Mouse (Mus musculus) erythroblast, embryonic 14.5 days (primary cell): ENCODE measurements around the gene Rad51. TPM values are rescaled to one million over a fixed set of nuclear protein-coding genes. Genes with fewer than 3 reads are reported as not detected.
A peak's percentile ranks its signal among the peaks of the same experiment; 100 is the strongest.

Source experiments
- H3K27me3 ChIP-seq: 2 replicates; pipeline ENCODE4 v1.6.1; 2012; ENCODE audit warnings: inconsistent platforms; ENCODE audit not compliant: control insufficient read depth
- H3K36me3 ChIP-seq: 2 replicates; pipeline ENCODE4 v1.6.1; 2012; ENCODE audit warnings: mild to moderate bottlenecking, inconsistent platforms; ENCODE audit not compliant: control insufficient read depth
- H3K4me1 ChIP-seq: 2 replicates; pipeline ENCODE4 v1.6.1; 2012; ENCODE audit warnings: inconsistent platforms; ENCODE audit not compliant: control insufficient read depth
- H3K4me3 ChIP-seq: replicated peaks from 2 replicates; pipeline ENCODE3; 2012; ENCODE audit warnings: moderate library complexity, mild to moderate bottlenecking, inconsistent platforms
- H3K9me3 ChIP-seq: 2 replicates; pipeline ENCODE4 v1.6.1; 2012; ENCODE audit warnings: low read length, inconsistent platforms, mixed read lengths; ENCODE audit not compliant: control insufficient read depth
- GATA1 ChIP-seq: IDR thresholded peaks from 2 replicates; pipeline ENCODE4 v1.6.1; 2012; ENCODE audit warnings: low read length, inconsistent platforms, mixed read lengths
- TAL1 ChIP-seq: IDR thresholded peaks from 3 replicates; pipeline ENCODE4 v1.6.1; 2012; ENCODE audit warnings: low read length, inconsistent platforms, mixed read lengths
- polyA plus RNA-seq: library from polyadenylated mRNA; stranded (reverse); fragments of >175 nt; gene quantifications from 2 replicates; pipeline ENCODE4 v1.2.3, GENCODE M21; 2012

Rad51 gene
- polyA plus RNA-seq, 1 experiment, result 4.3 TPM

DNA sequence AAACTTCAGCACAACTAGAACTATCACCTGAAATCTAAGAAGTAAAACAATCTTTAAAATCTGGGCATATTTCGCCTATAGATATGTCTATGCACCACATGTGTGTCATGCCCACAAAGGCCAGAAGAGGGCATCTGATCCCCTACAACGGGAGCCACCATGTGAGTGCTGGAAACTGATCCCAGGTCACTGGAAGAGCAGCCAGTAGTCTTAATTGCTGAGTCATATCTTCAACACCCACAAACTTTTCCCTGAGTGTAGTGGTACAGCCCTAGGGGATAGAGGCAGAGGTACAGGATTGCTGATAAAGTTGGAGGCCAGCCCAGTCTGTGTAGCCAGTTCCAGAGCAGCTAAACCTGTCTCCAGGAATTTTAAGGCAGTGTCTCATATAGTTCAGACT lies 32.6 kb downstream of the Rad51 start:
- Histone ChIP-seq H3K4me3 (no peak overlapping the region), H3K27me3 (no peaks in the 10 kb centered on the region), H3K9me3 (peaks cover 9% of the 10 kb centered on the region), H3K4me1 (peaks cover 15% of the 10 kb centered on the region), H3K36me3 (peaks cover 99% of the 10 kb centered on the region)
- TF ChIP-seq TAL1 (no peak), GATA1 (no peak)

DNA sequence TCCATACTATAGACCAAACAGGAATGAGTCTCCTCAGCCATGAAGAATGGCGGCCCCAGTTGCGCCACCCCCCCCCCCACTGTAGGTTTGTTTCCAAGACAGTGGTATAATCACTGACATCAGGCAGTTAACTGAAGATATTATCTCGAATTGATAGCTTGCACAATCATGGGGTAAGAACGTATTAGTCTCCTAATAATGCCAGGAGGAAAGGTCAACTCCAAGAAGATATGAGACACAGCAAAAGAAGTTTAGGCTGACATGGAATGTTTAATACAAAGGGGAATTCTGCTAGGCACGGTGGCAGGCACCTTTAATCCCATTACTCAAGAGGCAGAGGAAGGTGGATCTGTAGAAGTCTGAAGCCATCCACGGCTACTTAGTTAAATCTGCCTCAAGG lies 33.8 kb downstream of the Rad51 start:
- no peak for TF ChIP-seq GATA1
- TF ChIP-seq TAL1, result no peak

GRCm38 (mm10) chr2:119147160-119147678 lies 34.6 kb downstream of the Rad51 start:
- Histone ChIP-seq H3K36me3 (peaks cover 99% of the 10 kb centered on the region), H3K9me3 (peaks cover 9% of the 10 kb centered on the region), H3K4me3 (no peak overlapping the region), H3K4me1 (peaks cover 27% of the 10 kb centered on the region), H3K27me3 (no peaks in the 10 kb centered on the region)
- TF ChIP-seq TAL1 (no peak), GATA1 (no peak)

More for the DNA sequence above, 33.8 kb downstream of the Rad51 start:
- H3K4me1 ChIP-seq, result peaks cover 20% of the 10 kb centered on the region
- no peaks in the 10 kb centered on the region for H3K27me3 ChIP-seq
- no peak overlapping the region for H3K4me3 ChIP-seq
- peaks cover 9% of the 10 kb centered on the region for H3K9me3 ChIP-seq
- H3K36me3 ChIP-seq, result peaks cover 99% of the 10 kb centered on the region

- Histone ChIP-seq H3K4me1 (peaks cover 33% of the 10 kb centered on the region), H3K4me3 (no peak overlapping the region), H3K9me3 (peaks cover 9% of the 10 kb centered on the region), H3K36me3 (peaks cover 99% of the 10 kb centered on the region), H3K27me3 (no peaks in the 10 kb centered on the region)
- TF ChIP-seq TAL1 (no peak), GATA1 (no peak)
Measured at GRCm38 (mm10) chr2:119147775-119148174, 35.2 kb downstream of the Rad51 start.

GRCm38 (mm10) chr2:119152255-119152654 lies 39.7 kb downstream of the Rad51 start:
- peaks cover 66% of the 10 kb centered on the region for H3K4me1 ChIP-seq
- no peak overlapping the region for H3K4me3 ChIP-seq
- no peaks in the 10 kb centered on the region for H3K9me3 ChIP-seq
- peaks cover 76% of the 10 kb centered on the region for H3K36me3 ChIP-seq
- TF ChIP-seq GATA1 (peak; percentile 63), TAL1 (no peak)
- no peaks in the 10 kb centered on the region for H3K27me3 ChIP-seq

- Histone ChIP-seq H3K36me3 (peaks cover 52% of the 10 kb centered on the region), H3K4me3 (peak overlapping the region; percentile 79)
Measured at GRCm38 (mm10) chr2:119154683-119155082, 42.1 kb downstream of the Rad51 start.

DNA sequence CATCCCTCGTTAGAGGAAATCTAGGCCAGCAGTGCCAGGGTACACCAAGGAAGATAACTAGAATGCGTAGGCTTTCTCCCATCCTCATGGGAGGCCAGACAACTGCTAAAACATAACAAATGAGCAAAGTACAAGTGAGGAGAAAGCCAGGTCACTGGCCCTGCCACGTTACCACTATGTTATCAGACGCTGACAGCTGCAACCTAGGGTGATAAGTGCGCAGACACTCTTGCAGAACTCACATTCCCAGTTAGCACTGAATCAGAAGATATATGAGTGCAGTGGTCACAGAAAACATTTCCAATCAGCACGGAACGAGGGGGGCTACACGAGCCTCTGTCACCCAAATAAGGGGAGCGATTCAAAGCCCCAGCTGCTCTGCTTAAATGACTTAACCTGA lies 42.8 kb downstream of the Rad51 start:
- H3K27me3 ChIP-seq, result peaks cover 2% of the 10 kb centered on the region; the same call in 1 of the 2 replicates
- peak; percentile 95 for TF ChIP-seq TAL1
- TF ChIP-seq GATA1, result peak; percentile 98
- peaks cover 59% of the 10 kb centered on the region for H3K4me1 ChIP-seq
- no peaks in the 10 kb centered on the region for H3K9me3 ChIP-seq
- H3K4me3 ChIP-seq, result peak overlapping the region; percentile 79
- H3K36me3 ChIP-seq, result peaks cover 45% of the 10 kb centered on the region

More at GRCm38 (mm10) chr2:119154683-119155082, 42.1 kb downstream of the Rad51 start:
- H3K27me3 ChIP-seq, result no peaks in the 10 kb centered on the region
- H3K9me3 ChIP-seq, result no peaks in the 10 kb centered on the region
- H3K4me1 ChIP-seq, result peaks cover 61% of the 10 kb centered on the region
- TF ChIP-seq TAL1, result no peak
- no peak for TF ChIP-seq GATA1

- H3K4me3 ChIP-seq, result peak overlapping the region; percentile 79
- peaks cover 4% of the 10 kb centered on the region for H3K27me3 ChIP-seq
- no peaks in the 10 kb centered on the region for H3K9me3 ChIP-seq
- no peak for TF ChIP-seq GATA1
- no peak for TF ChIP-seq TAL1
- H3K4me1 ChIP-seq, result peaks cover 56% of the 10 kb centered on the region
- peaks cover 37% of the 10 kb centered on the region for H3K36me3 ChIP-seq
Measured at GRCm38 (mm10) chr2:119156081-119156680, 43.6 kb downstream of the Rad51 start.

DNA sequence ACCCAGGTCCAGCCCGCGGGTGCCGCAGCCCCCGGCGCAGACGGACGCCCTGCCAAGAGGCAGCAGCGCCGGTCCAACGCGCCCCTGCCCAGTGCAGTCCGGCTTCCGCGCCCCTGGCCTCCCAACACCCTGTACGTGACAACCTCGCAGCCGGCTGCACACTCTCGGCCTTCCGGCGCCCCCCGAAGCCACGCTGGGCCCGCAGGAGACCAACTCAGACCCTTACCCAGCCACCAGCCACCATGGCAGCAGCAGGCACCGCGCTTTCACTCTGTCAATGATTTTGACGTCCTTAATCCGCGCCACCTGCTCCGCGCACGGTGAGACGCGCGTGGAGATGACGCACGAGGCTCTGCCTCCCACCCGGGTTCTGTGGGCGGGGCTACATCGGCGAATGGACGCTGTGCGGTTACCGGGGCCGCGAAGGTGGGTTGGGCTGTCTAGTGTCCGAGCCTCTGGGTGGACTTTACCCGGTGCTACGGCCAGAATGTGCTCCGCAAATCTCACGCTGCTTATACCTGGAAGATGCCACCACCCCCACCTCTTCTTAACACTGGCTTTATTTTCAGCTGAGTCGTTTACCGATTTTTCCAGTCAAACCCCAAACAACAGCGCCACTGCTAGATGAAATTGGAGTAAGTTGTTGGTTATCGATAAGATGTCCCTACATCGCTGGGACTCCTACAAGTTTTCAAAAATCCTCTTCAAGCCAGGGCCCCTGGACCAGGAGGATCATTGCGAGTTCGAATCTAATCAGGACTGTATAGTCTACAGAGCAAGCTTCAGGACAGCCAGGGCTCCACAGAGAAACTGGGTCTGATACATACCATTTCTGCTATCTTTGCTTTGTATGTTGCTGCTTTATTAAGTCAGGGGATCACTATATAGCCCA lies 44.3 kb downstream of the Rad51 start, which contains the start of gene Rmdn3:
Gene Rmdn3, minus strand, starts transcription at position 354 of the 892 bp plus-strand sequence.
- Histone ChIP-seq H3K36me3 (peaks cover 29% of the 10 kb centered on the region), H3K4me3 (peak within 1 kb of the TSS; percentile 79), H3K9me3 (no peaks in the 10 kb centered on the region), H3K4me1 (peaks cover 56% of the 10 kb centered on the region), H3K27me3 (peaks cover 12% of the 10 kb centered on the region)
- TF ChIP-seq GATA1 (no peak), TAL1 (no peak)
